Mouse (Mus musculus) left cerebral cortex, postnatal 14 days (tissue): Measurements from ENCODE around the gene Klhl6. TPM values are rescaled to one million over a fixed set of nuclear protein-coding genes. Genes with fewer than 3 reads are reported as not detected.

Source experiments
- total RNA-seq, 2 experiments: library from RNA; stranded (reverse); gene quantifications; 2 replicates each; pipeline ENCODE4 v1.2.3; 2021

Gene Klhl6
- total RNA-seq, 2 experiments from 2014 or later: 1.6 to 2.3 TPM

Other genes with a start within 250 kb of the Klhl6 start
- gene B3gnt5, start 222.8 kb downstream of the Klhl6 start, total RNA-seq: 1 to 10 TPM in 1 of 2 experiments, under 1 TPM in 1; 0.99 to 1.5 TPM
- gene Klhl24, start 114.5 kb upstream of the Klhl6 start, total RNA-seq: 10 to 100 TPM; 74.9 to 86.0 TPM
- 10 to 100 TPM; 36.3 to 39.0 TPM for gene Yeats2, start 158.0 kb upstream of the Klhl6 start, total RNA-seq